Comparison of ENCODE assay signal across 21 mouse cellular contexts in the genomic region with DNA sequence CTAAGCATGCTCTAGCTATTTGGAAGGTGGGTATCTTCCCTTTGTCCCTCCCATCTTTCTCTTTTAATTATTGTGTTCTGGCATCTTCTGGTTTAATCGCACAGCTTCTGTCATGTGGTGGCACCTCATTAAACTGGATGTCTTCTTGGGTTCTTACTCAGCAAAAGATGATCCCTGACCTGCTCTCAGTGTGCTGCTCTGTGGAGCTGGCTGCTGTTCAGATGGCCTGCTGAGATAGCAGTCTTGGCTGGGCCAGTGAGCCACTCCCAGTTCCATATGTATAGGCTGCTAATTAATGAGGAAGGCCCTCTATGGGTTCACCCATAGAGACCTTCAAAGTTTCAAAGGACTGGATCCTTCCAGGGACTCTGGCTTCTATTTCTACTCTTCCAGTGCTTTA.
DNase-seq lines count a peak whose midpoint lies in the region; ATAC-seq lines count a peak whose summit lies in the region.
"Had no signal": no experiment of that assay in that cellular context is flagged by ENCODE, and none has a peak within 500 bp of the region (broad histone marks: within the 10 kb centered on the region; RNA-seq: fewer than 3 reads in every experiment).

No protein-coding gene starts in this region.

- WGBS in heart, embryonic 10.5 days = 92% methylated on average over 1 of the region's 1 CpGs
- 91% methylated on average over 1 of the region's 1 CpGs for WGBS in liver, embryonic 13.5 days (ENCODE audit: insufficient replicate concordance)
- 85% methylated on average over 1 of the region's 1 CpGs for WGBS in liver, embryonic 11.5 days

- no peak overlapping the region for H3K4me2 ChIP-seq in liver, embryonic 13.5 days
- no peak overlapping the region for H3K4me2 ChIP-seq in liver, embryonic 11.5 days
- H3K4me2 ChIP-seq: embryonic facial prominence, embryonic 15.5 days; forebrain, embryonic 12.5 days; heart, embryonic 13.5 days; hindbrain, embryonic 12.5 days; intestine, embryonic 15.5 days had no signal

- H3K27ac ChIP-seq in heart, embryonic 10.5 days = no peak overlapping the region
- H3K27ac ChIP-seq in liver, embryonic 13.5 days = no peak overlapping the region
- no peak overlapping the region for H3K27ac ChIP-seq in liver, embryonic 11.5 days (ENCODE audit: low read depth, low read length)
- H3K27ac ChIP-seq: embryonic facial prominence, embryonic 15.5 days; forebrain, embryonic 12.5 days; heart, embryonic 13.5 days; hindbrain, embryonic 12.5 days; intestine, embryonic 15.5 days had no signal

- peak; percentile 47; the same call in 1 of the 2 replicates for ATAC-seq in liver, embryonic 13.5 days (ENCODE audit: low read depth)
- no peak for ATAC-seq in liver, embryonic 11.5 days (replicated peaks; ENCODE audit: low FRiP score)
- ATAC-seq: intestine, embryonic 15.5 days had no signal

- intact Hi-C loops in gastrocnemius, postnatal 36 days (cut with DNase I) = no loop called here

- peak; percentile 40 for DNase-seq in gastrocnemius, adult 18-20 months (ENCODE audit: low spot score)
- DNase-seq in gastrocnemius, postnatal 36 days = no peak
- peak; percentile 38 for DNase-seq in heart, embryonic 10.5 days (ENCODE audit: low spot score)
- DNase-seq in heart, adult 18-20 months = no peak
- no peak for DNase-seq in liver, embryonic 13.5 days
- no peak for DNase-seq in liver, embryonic 11.5 days (ENCODE audit: low spot score)
- DNase-seq in skeletal muscle tissue, adult 2 months (ENCODE audit: low read depth, low spot score) = peak; percentile 43
- DNase-seq in left cerebral cortex, adult 8-10 months (ENCODE audit: low spot score in 2 of 2) = no peak
- DNase-seq: adrenal gland, adult 2 months; adrenal gland, postnatal 36 days; cerebellum, adult 11 months; cerebellum, adult 9-10 months; embryo, embryonic 11 days; gastrocnemius, postnatal 14 days; heart, postnatal 36 days; kidney, adult 18-20 months had no signal

- no peaks in the 10 kb centered on the region for H3K36me3 ChIP-seq in heart, embryonic 10.5 days
- H3K36me3 ChIP-seq in liver, embryonic 13.5 days = no peaks in the 10 kb centered on the region
- no peaks in the 10 kb centered on the region for H3K36me3 ChIP-seq in liver, embryonic 11.5 days (ENCODE audit: control insufficient read depth, insufficient read depth, low read length)
- H3K36me3 ChIP-seq: embryonic facial prominence, embryonic 15.5 days; forebrain, embryonic 12.5 days; heart, embryonic 13.5 days; hindbrain, embryonic 12.5 days; intestine, embryonic 15.5 days had no signal

- H3K9ac ChIP-seq in liver, embryonic 13.5 days = no peak overlapping the region
- no peak overlapping the region for H3K9ac ChIP-seq in liver, embryonic 11.5 days (ENCODE audit: low read depth, low read length)
- H3K9ac ChIP-seq: embryonic facial prominence, embryonic 15.5 days; forebrain, embryonic 12.5 days; heart, embryonic 13.5 days; hindbrain, embryonic 12.5 days; intestine, embryonic 15.5 days had no signal

- H3K9me3 ChIP-seq in heart, embryonic 10.5 days = no peaks in the 10 kb centered on the region
- H3K9me3 ChIP-seq in liver, embryonic 13.5 days (replicated peaks) = no peaks in the 10 kb centered on the region
- H3K9me3 ChIP-seq in liver, embryonic 11.5 days (ENCODE audit: control insufficient read depth, low read length) = no peaks in the 10 kb centered on the region
- H3K9me3 ChIP-seq: embryonic facial prominence, embryonic 15.5 days; forebrain, embryonic 12.5 days; heart, embryonic 13.5 days; hindbrain, embryonic 12.5 days; intestine, embryonic 15.5 days had no signal

- no peak overlapping the region for H3K4me3 ChIP-seq in heart, embryonic 10.5 days
- no peak overlapping the region for H3K4me3 ChIP-seq in liver, embryonic 13.5 days (replicated peaks)
- no peak overlapping the region for H3K4me3 ChIP-seq in liver, embryonic 11.5 days (ENCODE audit: low read depth, low read length)
- H3K4me3 ChIP-seq: embryonic facial prominence, embryonic 15.5 days; forebrain, embryonic 12.5 days; heart, embryonic 13.5 days; hindbrain, embryonic 12.5 days; intestine, embryonic 15.5 days had no signal

- H3K27me3 ChIP-seq in heart, embryonic 10.5 days (ENCODE audit: insufficient read depth, poor library complexity, severe bottlenecking) = peaks cover 5% of the 10 kb centered on the region; the same call in 1 of the 2 replicates
- no peaks in the 10 kb centered on the region for H3K27me3 ChIP-seq in liver, embryonic 13.5 days
- H3K27me3 ChIP-seq in liver, embryonic 11.5 days (replicated peaks; ENCODE audit: control insufficient read depth, insufficient read depth, low read length) = no peaks in the 10 kb centered on the region
- H3K27me3 ChIP-seq: embryonic facial prominence, embryonic 15.5 days; forebrain, embryonic 12.5 days; hindbrain, embryonic 12.5 days; intestine, embryonic 15.5 days had no signal

- H3K4me1 ChIP-seq in heart, embryonic 10.5 days = no peaks in the 10 kb centered on the region
- H3K4me1 ChIP-seq in liver, embryonic 13.5 days (replicated peaks) = no peaks in the 10 kb centered on the region
- H3K4me1 ChIP-seq in liver, embryonic 11.5 days (replicated peaks; ENCODE audit: control insufficient read depth, insufficient read depth, low read length) = no peaks in the 10 kb centered on the region
- H3K4me1 ChIP-seq: forebrain, embryonic 12.5 days; heart, embryonic 13.5 days; hindbrain, embryonic 12.5 days; intestine, embryonic 15.5 days had no signal

Comparison
In these comparisons a context has a peak if more than half of its experiments do, and no peak if none do; other contexts are left out.
1. DNase-seq: peak in gastrocnemius, adult 18-20 months (single experiment), heart, embryonic 10.5 days (single experiment) and skeletal muscle tissue, adult 2 months (single experiment); none in gastrocnemius, postnatal 36 days (0 of 2), heart, adult 18-20 months (0 of 2), liver, embryonic 13.5 days (single experiment), liver, embryonic 11.5 days (single experiment) and left cerebral cortex, adult 8-10 months (0 of 2).